Mouse (Mus musculus) erythroblast, adult 5-6 weeks (primary cell): ENCODE measurements around the gene Gm5286. TPM values are rescaled to one million over a fixed set of nuclear protein-coding genes. Genes with fewer than 3 reads are reported as not detected.
"Not testable (repeated sequence)": the region's sequence is repeated elsewhere in the genome, so short reads cannot be mapped to it uniquely, and the experiment has no call there.

Experiments used
- ATAC-seq: replicated peaks from 2 replicates; pipeline ENCODE4 v1.8.0; 2016; ENCODE audit warnings: moderate number of reproducible peaks, mild to moderate bottlenecking, moderate TSS enrichment, inconsistent platforms; ENCODE audit not compliant: poor library complexity, low FRiP score, severe bottlenecking
- total RNA-seq, 2 experiments: library from RNA; stranded (forward) in 1 of 2; stranded (reverse) in 1 of 2; fragments of 150-400 nt in 1 of 2; fragments of 200-764, 138-1000 nt in 1 of 2; gene quantifications; 2 replicates each; pipeline versions ENCODE4 v1.2.3 to v1.2.4; 2015 to 2017; ENCODE audit warnings: low replicate concordance in 2 of 2

The Gm5286 gene
- not detected in 2 replicates for total RNA-seq (2015; ENCODE audit: low replicate concordance)
- not detected in 2 replicates for total RNA-seq (2017; ENCODE audit: low replicate concordance)

DNA sequence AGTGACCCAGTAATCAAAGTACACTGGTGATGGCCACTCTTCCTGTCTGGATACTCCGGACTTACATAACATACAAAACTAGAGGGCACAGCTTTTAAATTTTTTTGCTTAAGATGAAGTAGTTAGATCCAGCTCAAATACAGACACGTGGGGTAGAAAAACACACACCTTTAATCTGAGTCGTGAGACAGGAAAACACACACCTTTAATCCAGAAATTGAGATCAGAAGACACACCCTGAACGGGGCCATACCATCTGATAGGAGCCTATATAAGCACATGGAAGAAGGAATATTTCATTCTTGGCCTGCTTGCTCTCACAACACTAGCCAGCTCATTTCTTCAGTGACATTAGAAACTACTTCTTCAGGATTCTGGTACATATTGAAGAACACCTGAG is at the start of gene Gm5286:
Gene Gm5286 (plus strand): TSS at position 301 of the 400 bp plus-strand sequence.
- ATAC-seq, result not testable (repeated sequence)

DNA sequence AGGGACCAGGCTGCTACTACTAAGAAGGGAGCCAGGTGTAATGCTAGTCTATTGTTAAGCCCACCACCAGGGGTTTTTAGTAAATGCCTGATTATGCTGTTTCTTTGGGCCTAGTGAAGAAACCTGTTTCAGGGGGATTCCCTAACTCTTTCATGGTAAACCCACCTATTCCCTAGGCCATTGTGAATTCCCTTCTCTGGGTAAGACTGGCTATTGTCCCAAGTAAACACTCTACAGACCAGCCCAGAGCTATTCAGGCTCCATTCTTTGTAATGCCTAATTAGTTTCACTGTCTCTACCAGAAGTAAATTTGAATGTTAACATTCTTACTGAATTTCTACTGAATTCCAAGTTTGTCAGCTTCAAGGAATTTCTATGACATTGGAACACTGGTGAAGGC is 29.2 kb upstream of the Gm5286 start:
- ATAC-seq, result not testable (repeated sequence)

DNA sequence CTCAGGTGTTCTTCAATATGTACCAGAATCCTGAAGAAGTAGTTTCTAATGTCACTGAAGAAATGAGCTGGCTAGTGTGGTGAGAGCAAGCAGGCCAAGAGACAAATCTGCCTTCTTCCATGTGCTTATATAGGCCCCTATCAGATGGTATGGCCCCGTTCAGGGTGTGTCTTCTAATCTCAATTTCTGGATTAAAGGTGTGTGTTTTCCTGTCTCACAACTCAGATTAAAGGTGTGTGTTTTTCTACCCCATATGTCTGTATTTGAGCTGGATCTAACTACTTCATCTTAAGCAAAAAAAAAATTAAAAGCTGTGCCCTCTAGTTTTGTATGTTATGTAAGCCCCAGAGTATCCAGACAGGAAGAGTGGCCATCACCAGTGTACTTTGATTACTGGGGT is 18.4 kb upstream of the Gm5286 start, which contains the start of gene Gm10696:
Gene Gm10696 (minus strand): TSS at position 101 of the 400 bp plus-strand sequence.
- not testable (repeated sequence) for ATAC-seq

Other genes starting within 250 kb of the Gm5286 start
- not detected in 2 replicates for gene Tdpoz5, start 235.4 kb upstream of the Gm5286 start, total RNA-seq (2015; ENCODE audit: low replicate concordance)
- gene Tdpoz5, start 235.4 kb upstream of the Gm5286 start, total RNA-seq (2017; ENCODE audit: low replicate concordance), result not detected in 2 replicates
- gene Gm9125, start 141.8 kb upstream of the Gm5286 start, total RNA-seq (2015; ENCODE audit: low replicate concordance), result not detected in 2 replicates
- gene Gm9125, start 141.8 kb upstream of the Gm5286 start, total RNA-seq (2017; ENCODE audit: low replicate concordance), result not detected in 2 replicates
- gene Gm10697, start 124.1 kb upstream of the Gm5286 start, total RNA-seq (2015; ENCODE audit: low replicate concordance), result not detected in 2 replicates
- gene Gm10697, start 124.1 kb upstream of the Gm5286 start, total RNA-seq (2017; ENCODE audit: low replicate concordance), result not detected in 2 replicates
- not detected in 2 replicates for gene Gm10696, start 18.5 kb upstream of the Gm5286 start, total RNA-seq (2015; ENCODE audit: low replicate concordance)
- not detected in 2 replicates for gene Gm10696, start 18.5 kb upstream of the Gm5286 start, total RNA-seq (2017; ENCODE audit: low replicate concordance)
- gene Gm4778, start 67.3 kb downstream of the Gm5286 start, total RNA-seq (2015; ENCODE audit: low replicate concordance), result not detected in 2 replicates
- not detected in 2 replicates for gene Gm4778, start 67.3 kb downstream of the Gm5286 start, total RNA-seq (2017; ENCODE audit: low replicate concordance)
- gene Them4, start 113.4 kb downstream of the Gm5286 start, total RNA-seq (2015; ENCODE audit: low replicate concordance), result 2.9 TPM in 1 of 2 replicates, not detected in the other
- 0.84 and 1.2 TPM in 2 replicates for gene Them4, start 113.4 kb downstream of the Gm5286 start, total RNA-seq (2017; ENCODE audit: low replicate concordance)
- not detected in 2 replicates for gene Them5, start 145.4 kb downstream of the Gm5286 start, total RNA-seq (2015; ENCODE audit: low replicate concordance)
- gene Them5, start 145.4 kb downstream of the Gm5286 start, total RNA-seq (2017; ENCODE audit: low replicate concordance), result not detected in 2 replicates
- gene C2cd4d, start 165.7 kb downstream of the Gm5286 start, total RNA-seq (2015; ENCODE audit: low replicate concordance), result not detected in 2 replicates
- not detected in 2 replicates for gene C2cd4d, start 165.7 kb downstream of the Gm5286 start, total RNA-seq (2017; ENCODE audit: low replicate concordance)
- not detected in 2 replicates for gene Rorc, start 176.1 kb downstream of the Gm5286 start, total RNA-seq (2015; ENCODE audit: low replicate concordance)
- not detected in 2 replicates for gene Rorc, start 176.1 kb downstream of the Gm5286 start, total RNA-seq (2017; ENCODE audit: low replicate concordance)
- not detected in 2 replicates for gene Lingo4, start 201.8 kb downstream of the Gm5286 start, total RNA-seq (2015; ENCODE audit: low replicate concordance)
- not detected in 2 replicates for gene Lingo4, start 201.8 kb downstream of the Gm5286 start, total RNA-seq (2017; ENCODE audit: low replicate concordance)
- gene Tdrkh, start 216.6 kb downstream of the Gm5286 start, total RNA-seq (2015; ENCODE audit: low replicate concordance), result 1.9 and 6.5 TPM in 2 replicates
- 1.7 TPM in 1 of 2 replicates, not detected in the other for gene Tdrkh, start 216.6 kb downstream of the Gm5286 start, total RNA-seq (2017; ENCODE audit: low replicate concordance)
- gene Mrpl9, start 246.6 kb downstream of the Gm5286 start, total RNA-seq (2015; ENCODE audit: low replicate concordance), result 11.5 and 20.8 TPM in 2 replicates
- 10.5 and 13.0 TPM in 2 replicates for gene Mrpl9, start 246.6 kb downstream of the Gm5286 start, total RNA-seq (2017; ENCODE audit: low replicate concordance)
- not detected in 2 replicates for gene Oaz3, start 247.2 kb downstream of the Gm5286 start, total RNA-seq (2015; ENCODE audit: low replicate concordance)
- not detected in 2 replicates for gene Oaz3, start 247.2 kb downstream of the Gm5286 start, total RNA-seq (2017; ENCODE audit: low replicate concordance)